ENCODE assay signal across 18 mouse cellular contexts in the genomic region with DNA sequence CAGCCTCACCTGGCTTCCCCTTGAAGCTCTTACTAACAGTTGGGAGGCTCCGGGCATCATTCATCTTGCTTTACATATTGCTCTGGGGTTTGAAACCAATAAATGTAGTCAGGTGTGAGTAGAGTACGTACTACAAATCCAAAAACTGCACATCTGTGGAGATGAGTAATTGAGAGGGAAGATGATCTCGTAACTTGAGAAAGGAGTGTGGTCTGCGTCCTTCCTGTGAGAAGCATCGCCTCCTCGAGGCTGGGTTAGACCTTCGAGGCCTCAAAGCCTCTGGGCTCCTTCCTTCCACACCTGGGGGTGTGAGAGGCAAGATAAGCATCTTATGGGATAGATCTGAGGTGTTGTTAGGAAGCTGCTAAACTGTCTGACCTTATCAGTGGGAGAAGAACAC. TPM values are rescaled to one million over a fixed set of nuclear protein-coding genes. Genes with fewer than 3 reads are reported as not detected.
DNase-seq lines count a peak whose midpoint lies in the region; ATAC-seq lines count a peak whose summit lies in the region.
"Had no signal": no experiment of that assay in that cellular context is flagged by ENCODE, and none has a peak within 500 bp of the region (broad histone marks: within the 10 kb centered on the region; RNA-seq: fewer than 3 reads in every experiment).

No protein-coding gene starts in this region.

- peak overlapping the region; percentile 98 for H3K9ac ChIP-seq in liver, embryonic 13.5 days
- H3K9ac ChIP-seq in liver, embryonic 16.5 days (ENCODE audit: low read depth, low read length) = peak overlapping the region; percentile 43
- H3K9ac ChIP-seq in forebrain, embryonic 11.5 days (ENCODE audit: low read length) = no peak overlapping the region
- H3K9ac ChIP-seq: hindbrain, embryonic 12.5 days; midbrain, embryonic 15.5 days had no signal

- no peak for ATAC-seq in erythroblast, adult 5-6 weeks (replicated peaks; ENCODE audit: low FRiP score, poor library complexity, severe bottlenecking)
- ATAC-seq in liver, embryonic 13.5 days (ENCODE audit: low read depth) = no peak
- no peak for ATAC-seq in liver, embryonic 16.5 days (ENCODE audit: low read depth)
- no peak for ATAC-seq in forebrain, embryonic 11.5 days (replicated peaks; ENCODE audit: low FRiP score)
- ATAC-seq: midbrain, embryonic 15.5 days had no signal

- H3K27me3 ChIP-seq in erythroblast, embryonic 14.5 days (ENCODE audit: control insufficient read depth) = no peaks in the 10 kb centered on the region; the same call in 1 of the 2 replicates
- no peaks in the 10 kb centered on the region for H3K27me3 ChIP-seq in liver, embryonic 13.5 days
- H3K27me3 ChIP-seq in liver, embryonic 16.5 days (ENCODE audit: control insufficient read depth, insufficient read depth, low read depth, low read length) = no peaks in the 10 kb centered on the region
- H3K27me3 ChIP-seq in forebrain, embryonic 11.5 days (ENCODE audit: control insufficient read depth, insufficient read depth, low read length) = no peaks in the 10 kb centered on the region
- H3K27me3 ChIP-seq: hindbrain, embryonic 12.5 days; midbrain, embryonic 15.5 days had no signal

- DNase-seq in liver, embryonic 13.5 days = no peak
- DNase-seq in liver = no peak
- DNase-seq in thymus, postnatal 14 days = peak; percentile 51
- DNase-seq in cerebellum, adult 9-10 months = no peak
- DNase-seq in forebrain, embryonic 11.5 days (ENCODE audit: low spot score) = no peak
- DNase-seq: adrenal gland, adult 2 months; cerebellum, postnatal 14 days; gastrocnemius, postnatal 25 days; kidney, adult 18-20 months; kidney, postnatal 36 days; lung, adult 2 months; right cerebral cortex, postnatal 14 days had no signal

- peaks cover 92% of the 10 kb centered on the region for H3K36me3 ChIP-seq in erythroblast, embryonic 14.5 days (ENCODE audit: control insufficient read depth)
- peaks cover 72% of the 10 kb centered on the region for H3K36me3 ChIP-seq in liver, embryonic 13.5 days
- peaks cover 57% of the 10 kb centered on the region for H3K36me3 ChIP-seq in liver, embryonic 16.5 days (ENCODE audit: control insufficient read depth, insufficient read depth)
- peaks cover 3% of the 10 kb centered on the region; the same call in 1 of the 2 replicates for H3K36me3 ChIP-seq in forebrain, embryonic 11.5 days (ENCODE audit: control insufficient read depth, insufficient read depth, low read length)
- H3K36me3 ChIP-seq: midbrain, embryonic 15.5 days had no signal

- no peaks in the 10 kb centered on the region for H3K9me3 ChIP-seq in erythroblast, embryonic 14.5 days (ENCODE audit: control insufficient read depth, low read length)
- H3K9me3 ChIP-seq in liver, embryonic 13.5 days (replicated peaks) = no peaks in the 10 kb centered on the region
- no peaks in the 10 kb centered on the region for H3K9me3 ChIP-seq in liver, embryonic 16.5 days (replicated peaks; ENCODE audit: control insufficient read depth, low read length)
- no peaks in the 10 kb centered on the region for H3K9me3 ChIP-seq in forebrain, embryonic 11.5 days (ENCODE audit: control insufficient read depth, low read length)
- H3K9me3 ChIP-seq: G1E; hindbrain, embryonic 12.5 days; midbrain, embryonic 15.5 days had no signal

- peak overlapping the region; percentile 78 for H3K4me2 ChIP-seq in liver, embryonic 13.5 days
- peak overlapping the region; percentile 76 for H3K4me2 ChIP-seq in liver, embryonic 16.5 days (ENCODE audit: low read depth, low read length)
- no peak overlapping the region for H3K4me2 ChIP-seq in forebrain, embryonic 11.5 days (ENCODE audit: low read depth, low read length, severe bottlenecking)
- H3K4me2 ChIP-seq: hindbrain, embryonic 12.5 days; midbrain, embryonic 15.5 days had no signal

- 79% methylated on average over 7 of the region's 7 CpGs for WGBS in liver, embryonic 13.5 days (ENCODE audit: insufficient replicate concordance)
- 80% methylated on average over 7 of the region's 7 CpGs for WGBS in liver, embryonic 16.5 days (ENCODE audit: insufficient replicate concordance)
- WGBS in forebrain, embryonic 11.5 days = 91% methylated on average over 7 of the region's 7 CpGs

- H3K27ac ChIP-seq in liver, embryonic 13.5 days = peak overlapping the region; percentile 97
- no peak overlapping the region; the same call in 1 of the 2 replicates for H3K27ac ChIP-seq in liver, embryonic 16.5 days (ENCODE audit: low read length)
- no peak overlapping the region for H3K27ac ChIP-seq in forebrain, embryonic 11.5 days (ENCODE audit: low read depth, low read length)
- H3K27ac ChIP-seq: hindbrain, embryonic 12.5 days; midbrain, embryonic 15.5 days had no signal

- H3K4me1 ChIP-seq in erythroblast, embryonic 14.5 days (ENCODE audit: control insufficient read depth) = peaks cover 87% of the 10 kb centered on the region
- peaks cover 93% of the 10 kb centered on the region for H3K4me1 ChIP-seq in liver, embryonic 13.5 days (replicated peaks)
- peaks cover 58% of the 10 kb centered on the region for H3K4me1 ChIP-seq in liver, embryonic 16.5 days (ENCODE audit: control insufficient read depth, low read depth, low read length)
- peaks cover 31% of the 10 kb centered on the region for H3K4me1 ChIP-seq in forebrain, embryonic 11.5 days (replicated peaks; ENCODE audit: control insufficient read depth, insufficient read depth, low read length)

- peak overlapping the region; percentile 99 for H3K4me3 ChIP-seq in erythroblast, embryonic 14.5 days (replicated peaks)
- H3K4me3 ChIP-seq in liver, embryonic 13.5 days (replicated peaks) = peak overlapping the region; percentile 95
- peak overlapping the region; percentile 75 for H3K4me3 ChIP-seq in liver, embryonic 16.5 days (ENCODE audit: low read depth, low read length)
- H3K4me3 ChIP-seq in forebrain, embryonic 11.5 days (ENCODE audit: low read depth, low read length) = no peak overlapping the region
- H3K4me3 ChIP-seq: hindbrain, embryonic 12.5 days; midbrain, embryonic 15.5 days had no signal

RNA-seq across cellular contexts. Expression of a gene that starts 11.2 kb away (rescaled TPM):
- 79.3 and 88.0 TPM in 2 replicates for polyA plus RNA-seq in erythroblast, embryonic 14.5 days (2012)
- 207 and 277 TPM in 2 replicates for total RNA-seq in erythroblast, adult 5-6 weeks (2015; ENCODE audit: low replicate concordance)
- total RNA-seq in erythroblast, adult 5-6 weeks (2017; ENCODE audit: low replicate concordance) = 170 and 195 TPM in 2 replicates
- polyA plus RNA-seq in liver, embryonic 13.5 days (2015; fragmentation: Nextera tagmentation; extraction: Ambion mirVana) = 73.2 and 78.4 TPM in 2 replicates
- polyA plus RNA-seq in liver, embryonic 16.5 days (2015; fragmentation: Nextera tagmentation; extraction: Ambion mirVana) = 77.7 and 88.9 TPM in 2 replicates
- polyA plus RNA-seq in forebrain, embryonic 11.5 days (2014; fragmentation: Nextera tagmentation; extraction: Ambion mirVana) = 39.4 and 40.9 TPM in 2 replicates
